Mouse (Mus musculus): ENCODE results near the gene Gm10153.
"Not testable (repeated sequence)": the region's sequence is repeated elsewhere in the genome, so short reads cannot be mapped to it uniquely, and the experiment has no call there.

Gene Gm10153

GRCm38 (mm10) chr7:142143506-142144010 is 46.6 kb downstream of the Gm10153 start:
- not testable (repeated sequence) for DNase-seq (ENCODE audit: low read depth, low spot score)

- DNase-seq (ENCODE audit: low read depth, low spot score) = no peak
Measured at GRCm38 (mm10) chr7:142140696-142141095, 49.5 kb downstream of the Gm10153 start.
